ENCODE assay signal across 10 mouse cellular contexts in the genomic region with DNA sequence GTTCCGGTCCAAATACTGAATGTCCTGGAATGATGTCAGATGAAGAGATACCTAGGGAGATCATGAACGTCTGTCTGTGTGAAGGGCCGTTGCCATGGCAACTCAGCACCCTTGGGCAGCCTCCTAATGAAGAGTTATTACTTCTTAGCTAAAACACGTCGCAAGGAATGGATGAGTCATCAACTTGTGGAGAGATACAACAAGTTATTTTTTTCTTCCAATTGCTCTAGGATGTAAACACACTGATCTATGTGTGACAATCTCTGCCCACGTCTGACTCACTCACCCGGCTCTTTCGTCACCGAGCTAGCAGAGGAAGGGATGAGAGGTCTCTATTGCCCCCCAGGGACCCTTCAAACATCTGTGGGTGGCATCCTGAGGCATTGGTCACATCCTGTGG.
DNase-seq lines count a peak whose midpoint lies in the region; ATAC-seq and TF ChIP-seq lines count a peak whose summit lies in the region.
"Had no signal": no experiment of that assay in that cellular context is flagged by ENCODE, and none has a peak within 500 bp of the region (broad histone marks: within the 10 kb centered on the region; RNA-seq: fewer than 3 reads in every experiment).

No protein-coding gene starts in this region.

- intact Hi-C loops in left cerebral cortex, adult 2 months (cut with DNase I): no loop called here
- intact Hi-C loops in left cerebral cortex, postnatal 10 days (cut with DNase I): no loop called here

- TF ChIP-seq CTCF in left cerebral cortex, adult 2 months (IDR thresholded peaks at IDR 0.05): no peak

- peaks cover 5% of the 10 kb centered on the region; the same call in 1 of the 2 replicates for H3K4me1 ChIP-seq in midbrain, embryonic 16.5 days (ENCODE audit: control insufficient read depth, insufficient read depth, low read length)

- no peak for ATAC-seq in midbrain, embryonic 16.5 days

- peak overlapping the region; percentile 28; the same call in 1 of the 2 replicates for H3K27ac ChIP-seq in left cerebral cortex, adult 2 months
- H3K27ac ChIP-seq in midbrain, embryonic 16.5 days (ENCODE audit: low read length): no peak overlapping the region
- H3K27ac ChIP-seq: macrophage had no signal

- H3K4me2 ChIP-seq in midbrain, embryonic 16.5 days (ENCODE audit: low read length): no peak overlapping the region

- H3K36me3 ChIP-seq in midbrain, embryonic 16.5 days (ENCODE audit: control insufficient read depth, insufficient read depth, low read length): no peaks in the 10 kb centered on the region

- H3K9me3 ChIP-seq in midbrain, embryonic 16.5 days (replicated peaks; ENCODE audit: control insufficient read depth, low read length, poor library complexity, severe bottlenecking): no peaks in the 10 kb centered on the region

- no peak overlapping the region for H3K9ac ChIP-seq in midbrain, embryonic 16.5 days (ENCODE audit: low read depth, low read length)

- no peak overlapping the region for H3K4me3 ChIP-seq in left cerebral cortex, adult 2 months
- H3K4me3 ChIP-seq in midbrain, embryonic 16.5 days (ENCODE audit: low read depth, low read length): no peak overlapping the region
- H3K4me3 ChIP-seq: erythroblast, embryonic 14.5 days had no signal

- peaks cover 7% of the 10 kb centered on the region; the same call in 1 of the 2 replicates for H3K27me3 ChIP-seq in midbrain, embryonic 16.5 days (ENCODE audit: control insufficient read depth, insufficient read depth, low read depth, low read length)

- DNase-seq in embryo, embryonic 10 days (ENCODE audit: low spot score): peak; percentile 30
- DNase-seq in embryo, embryonic 9.5 days (ENCODE audit: extremely low spot score): no peak
- DNase-seq in left cerebral cortex, adult 2 months (ENCODE audit: extremely low spot score in 1 of 2, low spot score in 2 of 2): peak; percentile 35 to 50
- no peak for DNase-seq in left cerebral cortex, postnatal 10 days (ENCODE audit: extremely low spot score in 1 of 2, low spot score in 2 of 2)
- DNase-seq in T-cell, adult 2 months (ENCODE audit: low spot score): peak; percentile 61
- peak; percentile 23 for DNase-seq in induced T-regulatory cell, adult 2 months (ENCODE audit: low read depth)
- no peak for DNase-seq in c-Kit-positive CD71-positive TER-119-positive erythroid progenitor cells, embryonic 14.5 days (ENCODE audit: low spot score)

- WGBS in midbrain, embryonic 16.5 days: 51% methylated on average over 9 of the region's 9 CpGs

Comparison
In these comparisons a context has a peak if more than half of its experiments do, and no peak if none do; other contexts are left out.
1. DNase-seq: peak in embryo, embryonic 10 days (single experiment), left cerebral cortex, adult 2 months (2 of 2), T-cell, adult 2 months (single experiment) and induced T-regulatory cell, adult 2 months (single experiment); none in embryo, embryonic 9.5 days (single experiment), left cerebral cortex, postnatal 10 days (0 of 2) and c-Kit-positive CD71-positive TER-119-positive erythroid progenitor cells, embryonic 14.5 days (single experiment).